Mouse (Mus musculus): ENCODE measurements around the gene Akr1b10. TPM values are rescaled to one million over a fixed set of nuclear protein-coding genes. Genes with fewer than 3 reads are reported as not detected.
A peak's percentile ranks its signal among the peaks of the same experiment; 100 is the strongest.
"Not testable (repeated sequence)": the region's sequence is repeated elsewhere in the genome, so short reads cannot be mapped to it uniquely, and the experiment has no call there.

Akr1b10 gene
- 100 to 1,000 TPM; 167 to 199 TPM for total RNA-seq (2021)
- polyA plus RNA-seq (2012; rRNA removed): 53.5 and 64.3 TPM in 2 replicates
- long read RNA-seq, transcript Akr1b10-201 (10 exons, 1,371 nt): major isoform, 109 of 119 reads
- long read RNA-seq, partial matches to known transcripts: 3 of 119 reads
- long read RNA-seq, other reads (novel, unspliced or antisense): 4 of 119 reads

GRCm38 (mm10) chr6:34384110-34384661 lies at the start of gene Akr1b10:
Gene Akr1b10 (plus strand): TSS chr6:34384218.
- DNase-seq: peak; percentile 93

DNA sequence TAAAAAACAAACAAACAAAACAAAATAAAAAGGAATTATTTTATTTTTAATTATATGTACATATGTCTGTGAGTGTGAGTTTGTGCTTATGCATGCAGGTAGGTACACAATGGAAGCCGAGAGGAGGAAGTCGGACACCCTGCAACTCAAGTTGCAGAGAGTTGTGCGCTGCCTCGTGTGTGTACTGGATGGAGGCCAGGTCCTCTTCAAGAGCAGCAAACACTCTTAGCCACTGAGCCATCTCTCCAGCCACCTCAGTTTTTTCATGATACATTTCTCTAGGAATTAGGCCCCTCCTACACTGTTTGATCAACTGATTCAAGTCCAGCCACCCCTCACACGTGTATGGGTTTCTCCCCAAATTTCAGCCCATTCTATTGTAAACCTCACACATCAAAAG lies 49.3 kb upstream of the Akr1b10 start:
- no peak for DNase-seq

DNA sequence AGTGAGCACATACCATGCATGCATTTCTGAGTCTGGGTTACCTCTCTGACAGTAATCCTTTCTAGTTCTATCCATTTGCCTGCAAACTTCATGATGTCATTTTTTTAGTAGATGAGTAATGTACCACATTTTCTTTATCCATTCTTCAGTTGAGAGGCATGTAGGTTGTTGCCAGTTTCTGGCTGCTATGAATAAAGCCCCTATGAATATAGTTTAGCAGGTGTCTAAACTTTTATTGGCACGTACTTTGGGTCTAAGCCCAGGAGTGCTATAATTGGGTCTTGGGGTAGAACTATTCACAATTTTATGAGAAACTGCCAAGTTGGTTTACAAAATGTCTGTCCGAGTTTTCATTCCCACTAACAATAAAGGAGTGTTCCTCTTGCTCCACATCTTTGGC lies 46.2 kb upstream of the Akr1b10 start:
- no peak for DNase-seq

DNA sequence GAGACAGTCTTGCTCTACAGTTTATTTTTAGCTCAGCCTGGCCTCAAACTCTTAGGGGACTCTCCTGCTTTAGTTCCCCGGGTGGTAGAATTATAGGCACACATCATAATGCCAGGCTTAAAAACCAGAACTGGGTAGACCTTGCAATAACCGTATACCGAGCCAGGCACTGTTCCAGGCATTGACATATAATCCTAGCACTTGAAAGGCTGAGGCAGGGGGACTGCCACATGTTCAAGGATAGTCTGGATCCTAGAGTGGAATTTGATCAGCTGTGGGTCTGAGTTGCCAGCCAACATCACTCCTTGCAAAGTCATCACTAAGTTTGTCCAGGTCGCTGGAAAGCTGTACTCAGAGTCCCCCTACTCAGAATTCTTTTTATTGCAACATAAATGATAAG lies 42.0 kb upstream of the Akr1b10 start:
- DNase-seq: no peak

- no peak for DNase-seq
Observed at GRCm38 (mm10) chr6:34342476-34342875, 41.5 kb upstream of the Akr1b10 start.

DNA sequence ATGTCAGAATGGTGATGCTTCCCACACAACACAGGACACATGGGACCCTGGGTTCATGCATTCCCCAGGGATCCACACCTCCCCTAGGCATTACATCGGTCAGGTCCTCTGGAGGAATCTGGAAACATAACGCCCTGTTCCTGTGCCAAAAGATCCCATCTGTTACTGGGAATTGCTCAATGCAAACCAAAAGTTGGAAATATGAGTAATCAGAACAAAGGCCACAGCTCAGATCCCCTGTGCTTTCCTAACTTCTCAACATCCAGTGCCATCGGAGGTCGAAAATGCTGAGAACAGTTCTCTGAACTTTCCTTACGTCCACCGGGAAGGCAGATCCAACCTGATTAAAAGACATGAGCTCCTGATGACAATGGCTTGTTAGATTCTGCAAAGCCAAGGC lies 40.6 kb upstream of the Akr1b10 start:
- DNase-seq: peak; percentile 50

DNA sequence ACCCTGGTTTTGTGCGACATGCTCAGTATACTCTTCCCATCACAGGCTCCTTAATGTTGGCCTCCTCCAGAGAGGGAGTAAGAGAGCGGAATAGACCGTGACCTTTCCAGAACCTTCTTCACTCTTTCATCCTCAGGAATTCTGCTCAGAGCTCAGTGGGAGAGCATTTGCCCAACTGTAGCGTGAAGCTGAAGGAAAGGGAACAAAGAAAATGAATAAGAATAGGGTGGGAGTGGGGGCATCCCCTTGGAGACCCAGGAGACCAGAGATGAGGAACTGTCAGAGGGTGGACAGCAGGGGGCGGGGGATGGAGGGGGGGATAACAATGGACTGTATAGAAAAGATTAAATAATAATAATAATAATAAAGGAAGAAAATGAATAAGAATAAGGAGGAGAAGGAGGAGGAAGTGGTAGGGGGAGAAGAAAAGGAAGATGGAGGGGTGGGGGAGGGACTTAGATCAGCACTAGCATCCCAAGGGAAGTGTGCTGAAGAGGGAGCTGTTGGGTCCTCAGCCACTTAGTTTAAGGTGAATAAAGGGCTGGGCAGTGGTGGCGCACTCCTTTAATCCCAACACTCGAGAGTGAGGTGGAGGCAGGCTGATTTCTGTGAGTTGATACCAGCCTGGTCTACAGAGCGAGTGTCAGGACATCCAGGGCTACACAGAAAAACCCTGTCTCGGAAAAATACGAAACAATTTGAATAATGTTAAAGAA lies 39.7 kb upstream of the Akr1b10 start:
- DNase-seq: no peak

DNA sequence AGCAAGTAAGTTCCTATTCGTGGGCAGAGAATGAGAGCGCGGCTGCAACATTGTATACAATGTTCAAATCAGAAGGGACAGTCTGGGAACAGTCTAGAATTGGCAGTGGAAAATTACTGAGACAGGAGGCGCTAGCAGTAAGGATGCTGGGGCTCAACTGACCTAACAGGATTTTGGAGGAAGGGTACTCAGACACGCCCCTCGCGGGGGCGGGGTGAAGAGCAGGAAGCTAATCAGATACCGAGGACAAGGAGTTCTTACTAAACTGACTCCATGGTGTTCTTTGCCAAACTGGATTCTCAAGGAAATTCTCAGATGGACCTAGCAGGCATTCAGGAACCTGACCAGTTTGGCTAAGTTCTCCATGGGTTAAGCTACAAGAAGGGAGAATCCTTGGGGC lies 39.1 kb upstream of the Akr1b10 start:
- DNase-seq: no peak

DNA sequence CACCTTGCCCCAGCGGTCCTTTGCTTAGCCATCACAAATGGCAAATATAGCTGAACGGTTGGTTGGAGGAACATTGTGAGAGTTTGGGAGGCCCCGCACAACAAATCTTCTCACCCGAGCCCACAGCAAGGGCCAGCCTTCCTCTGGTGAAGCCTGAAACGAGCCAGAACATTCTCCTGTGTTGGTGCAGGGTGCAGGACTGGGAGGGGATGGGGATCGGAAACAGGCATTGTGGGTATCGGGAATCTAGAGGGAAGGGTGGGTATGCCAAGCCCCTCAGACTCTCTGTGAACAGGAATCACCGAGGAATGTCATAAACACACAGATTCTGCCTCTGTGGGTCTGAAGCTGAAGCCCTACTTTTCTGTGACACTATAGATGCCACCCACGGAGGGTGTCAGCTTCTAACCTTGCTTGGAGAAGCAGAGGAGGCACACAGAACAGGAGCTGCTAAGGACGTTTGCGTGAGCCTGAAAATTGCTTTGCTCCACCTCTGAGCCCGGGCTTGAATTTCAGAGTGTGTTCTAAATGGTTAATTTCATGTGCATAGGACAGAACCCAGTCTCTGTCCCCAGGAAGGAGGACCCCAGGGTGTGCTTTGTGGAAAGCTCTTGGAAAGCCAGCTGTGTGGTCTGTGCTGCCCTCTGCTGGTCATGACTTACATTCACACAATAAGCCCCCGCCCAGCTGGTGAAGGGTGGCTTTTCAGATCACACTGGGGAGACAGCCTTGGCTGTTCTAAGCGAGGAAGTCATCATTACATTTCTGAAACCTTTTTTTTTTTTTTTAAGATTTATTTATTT lies 37.7 kb upstream of the Akr1b10 start:
- DNase-seq: peak; percentile 65

DNA sequence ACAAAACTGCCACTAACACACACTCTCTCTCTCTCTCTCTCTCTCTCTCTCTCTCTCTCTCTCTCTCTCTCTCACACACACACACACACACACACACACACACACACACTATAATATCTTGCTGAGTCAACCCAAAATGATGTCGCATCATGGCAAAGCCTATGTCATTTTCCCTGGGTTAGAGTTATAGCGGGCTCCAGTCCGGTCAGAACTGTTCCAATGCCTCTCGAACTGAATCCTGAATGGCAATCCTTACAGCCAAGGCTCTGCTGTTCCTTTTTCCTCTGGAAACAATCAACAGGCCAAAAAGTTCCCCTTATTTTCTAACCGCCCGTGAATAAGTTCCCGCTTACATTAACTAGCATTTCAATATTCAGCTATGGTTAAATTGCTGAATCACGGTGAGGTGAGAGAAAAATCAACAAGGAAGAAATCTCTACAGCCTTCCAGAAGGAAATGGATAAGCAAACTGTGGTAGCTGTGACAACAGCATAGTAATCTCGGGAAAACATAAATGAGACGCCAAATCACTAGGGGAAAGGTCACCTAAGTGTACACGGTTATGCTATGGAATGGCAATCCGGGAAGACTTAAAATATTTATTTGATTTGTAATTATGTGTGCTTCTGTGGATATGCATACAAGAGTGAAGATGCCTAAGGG lies 33.9 kb upstream of the Akr1b10 start:
- no peak for DNase-seq

GRCm38 (mm10) chr6:34351481-34351880 lies 32.5 kb upstream of the Akr1b10 start:
- not testable (repeated sequence) for DNase-seq

- no peak for DNase-seq
Observed at GRCm38 (mm10) chr6:34352401-34352800, 31.6 kb upstream of the Akr1b10 start.

DNA sequence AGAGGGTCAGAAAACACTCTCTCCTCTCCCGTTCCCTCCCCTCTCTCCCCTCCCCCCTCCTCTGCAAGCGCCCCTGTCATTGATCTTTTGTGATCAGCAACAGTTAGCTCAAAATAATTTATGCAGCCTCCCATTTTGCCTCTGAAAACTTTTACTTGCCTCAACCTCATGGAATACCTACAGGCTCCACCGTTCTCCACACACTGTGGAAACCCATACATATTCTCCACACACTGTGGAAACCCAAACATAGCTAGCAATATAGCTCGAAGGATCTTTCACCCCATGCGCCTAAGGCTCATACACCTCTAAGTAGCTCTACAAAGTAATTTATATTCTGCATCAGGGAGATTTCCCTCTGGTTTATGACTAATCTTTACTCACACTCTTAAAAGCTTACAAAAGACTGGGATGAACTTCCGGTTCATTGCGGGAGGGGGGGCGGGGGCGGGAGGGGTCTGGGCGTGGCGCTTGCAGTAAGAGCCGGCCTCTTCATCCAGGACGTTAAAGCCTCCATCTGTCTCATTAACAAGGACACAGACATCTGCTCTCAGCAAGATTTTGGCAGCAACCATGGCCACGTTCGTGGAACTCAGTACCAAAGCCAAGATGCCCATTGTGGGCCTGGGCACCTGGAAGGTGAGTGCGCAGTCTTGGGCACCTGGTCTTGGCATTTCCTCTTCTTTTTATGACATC lies 30.2 kb upstream of the Akr1b10 start, which contains the start of gene Akr1b8:
TSS of gene Akr1b8 (plus strand) at position 462 of the 696 bp plus-strand sequence.
- peak; percentile 63 for DNase-seq

- peak; percentile 54 for DNase-seq
Observed at GRCm38 (mm10) chr6:34354354-34355348, 29.4 kb upstream of the Akr1b10 start.

- peak; percentile 31 for DNase-seq
Observed at GRCm38 (mm10) chr6:34355349-34355747, 28.7 kb upstream of the Akr1b10 start.

DNA sequence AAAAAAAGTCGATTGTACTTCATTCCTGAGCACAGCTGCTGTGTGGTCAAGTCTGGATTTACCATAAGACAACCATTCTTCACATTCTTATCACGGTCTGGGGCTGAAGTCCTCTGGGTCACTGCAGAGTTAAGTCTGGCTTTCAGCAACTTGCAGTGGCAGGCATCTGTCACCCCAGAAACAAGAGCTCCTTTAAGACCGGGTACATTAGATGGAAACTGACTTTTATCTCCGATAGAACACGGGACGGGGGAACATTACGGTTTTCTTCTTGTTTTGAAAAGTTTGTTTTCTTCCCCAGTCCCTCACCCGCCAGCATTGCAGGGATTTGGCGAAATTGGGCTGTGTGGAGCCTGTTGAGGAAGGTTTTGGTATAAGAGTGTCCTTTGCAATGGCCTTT lies 28.2 kb upstream of the Akr1b10 start:
- no peak for DNase-seq

DNA sequence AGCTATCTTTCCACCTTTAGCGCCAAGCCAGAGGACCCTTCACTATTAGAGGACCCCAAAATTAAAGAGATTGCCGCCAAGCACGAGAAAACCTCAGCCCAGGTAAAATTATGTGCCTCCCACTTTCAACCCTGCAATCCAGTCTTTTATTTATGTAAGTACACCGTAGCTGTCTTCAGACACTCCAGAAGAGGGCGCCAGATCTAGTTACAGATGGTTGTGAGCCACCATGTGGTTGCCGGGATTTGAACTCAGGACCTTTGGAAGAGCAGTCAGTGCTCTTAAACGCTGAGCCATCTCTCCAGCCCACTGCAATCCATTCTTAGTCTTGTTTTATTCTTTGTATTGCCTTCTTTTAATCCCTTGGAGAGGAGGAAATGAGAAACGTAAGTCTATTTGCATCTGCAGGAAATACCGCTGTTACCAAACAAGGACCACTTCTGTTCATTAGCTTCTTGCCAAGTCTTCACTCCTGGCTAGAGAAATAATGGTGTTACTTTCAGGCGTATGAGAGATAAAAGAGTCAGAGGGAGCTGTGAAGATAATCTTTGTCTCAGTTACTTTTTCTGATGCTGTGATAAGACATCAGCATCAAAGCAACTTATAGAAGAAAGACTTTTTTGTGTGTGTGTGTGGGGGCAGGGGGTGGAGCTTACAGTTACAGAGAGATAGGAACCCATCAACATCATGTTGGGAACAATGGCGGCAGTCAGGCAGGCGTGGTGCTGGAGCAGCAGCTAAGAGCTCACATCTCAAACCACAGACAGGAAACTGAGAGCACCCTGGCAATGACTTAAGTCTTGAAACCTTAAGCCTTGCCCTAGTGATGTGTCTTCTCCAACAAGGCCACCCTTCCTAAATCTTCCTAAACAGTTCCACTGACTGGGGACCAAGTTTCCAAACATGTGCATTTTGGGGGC lies 19.5 kb upstream of the Akr1b10 start:
- DNase-seq: no peak

GRCm38 (mm10) chr6:34367998-34368397 lies 16.0 kb upstream of the Akr1b10 start:
- DNase-seq: no peak

DNA sequence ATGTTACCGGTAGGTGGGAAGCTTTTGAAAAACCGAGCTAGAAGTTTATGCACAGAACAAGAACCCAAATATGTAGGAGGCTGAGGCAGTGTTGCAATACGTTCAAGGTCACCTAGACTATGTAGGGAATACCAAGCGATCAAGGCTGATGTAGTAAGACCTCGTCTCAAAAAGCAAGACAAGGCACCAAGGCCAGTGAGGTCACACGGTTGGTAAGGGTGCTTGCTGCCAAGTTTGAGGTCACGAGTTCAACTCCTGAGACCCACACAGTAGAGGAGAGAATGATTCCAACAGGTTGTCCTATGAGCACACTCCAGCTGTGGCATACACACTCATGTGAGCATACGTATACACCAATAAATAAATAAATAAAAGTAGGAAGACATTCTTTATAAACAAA lies 13.9 kb upstream of the Akr1b10 start:
- peak; percentile 47 for DNase-seq
